Mouse (Mus musculus) C2C12 (cell line): ENCODE data around the gene Elmo3.

Experiments
- CEBPB ChIP-seq: IDR thresholded peaks from one replicate; pipeline ENCODE4 v1.6.1; 2011; ENCODE audit warnings: low read depth, mild to moderate bottlenecking, control low read depth, moderate library complexity
- CTCF ChIP-seq: IDR thresholded peaks from one replicate; pipeline ENCODE4 v1.5.1; 2011; ENCODE audit not compliant: control insufficient read depth, insufficient read depth, insufficient read length
- FOSL1 ChIP-seq: IDR thresholded peaks from one replicate; pipeline ENCODE4 v1.8.0; 2011; ENCODE audit warnings: mild to moderate bottlenecking, low read length; ENCODE audit not compliant: poor library complexity, insufficient read depth, severe bottlenecking
- MAX ChIP-seq: IDR thresholded peaks from one replicate; pipeline ENCODE4 v1.6.1; 2011; ENCODE audit warnings: mild to moderate bottlenecking, control low read depth
- MYOD1 ChIP-seq: IDR thresholded peaks from one replicate; pipeline ENCODE4 v1.6.1; 2011; ENCODE audit warnings: low read depth; ENCODE audit not compliant: control insufficient read depth, insufficient read length
- MYOG ChIP-seq: IDR thresholded peaks from one replicate; pipeline ENCODE4 v1.6.1; 2011; ENCODE audit not compliant: control insufficient read depth, insufficient read length; ENCODE audit errors: extremely low read depth
- USF1 ChIP-seq: IDR thresholded peaks from one replicate; pipeline ENCODE4 v1.6.1; 2011; ENCODE audit warnings: low read depth, mild to moderate bottlenecking, control low read depth, moderate library complexity

DNA sequence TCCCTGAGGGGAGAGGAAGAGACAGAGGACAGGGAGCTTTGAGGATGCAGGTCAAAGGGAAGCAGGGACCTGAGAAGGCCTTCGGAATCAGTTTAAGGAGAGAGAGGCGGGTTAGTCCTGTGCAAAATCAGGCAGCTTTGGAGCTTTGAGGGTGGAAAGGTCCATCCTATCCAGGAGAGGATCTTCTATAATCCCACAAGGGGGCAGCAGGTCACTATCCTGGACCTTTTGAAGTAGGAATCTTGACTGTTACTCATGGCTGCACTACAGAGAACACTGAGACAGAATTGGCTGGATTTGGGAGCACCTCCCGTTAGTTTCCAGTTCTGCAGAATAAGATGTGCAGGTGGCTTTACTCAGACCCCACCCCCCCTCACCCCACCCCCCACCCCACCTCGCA is 54.2 kb downstream of the Elmo3 start:
- TF ChIP-seq CTCF (peak; percentile 39), MYOD1 (no peak), CEBPB (no peak), USF1 (no peak), MAX (no peak), MYOG (no peak), FOSL1 (no peak)
